Mouse (Mus musculus) stomach, embryonic 16.5 days (tissue): ENCODE results near the gene Nox3. TPM values are rescaled to one million over a fixed set of nuclear protein-coding genes. Genes with fewer than 3 reads are reported as not detected.
A peak's percentile ranks its signal among the peaks of the same experiment; 100 is the strongest.

ENCODE experiments used
- ATAC-seq: fragments of 200-750 bp; cut with Nextera tagmentation; 2 replicates; pipeline ENCODE4 v1.8.0; 2017; ENCODE audit warnings: moderate number of reproducible peaks, moderate TSS enrichment; ENCODE audit not compliant: insufficient read depth, low FRiP score
- H3K27ac ChIP-seq: fragments of 300-500 bp; sonication (generic); 2 replicates; pipeline ENCODE4 v1.5.1; 2014; ENCODE audit warnings: low read length
- H3K27me3 ChIP-seq: fragments of 300-500 bp; sonication (generic); 2 replicates; pipeline ENCODE4 v1.6.1; 2014; ENCODE audit warnings: low read length, control low read depth, mixed read lengths; ENCODE audit not compliant: control insufficient read depth, insufficient read depth
- H3K36me3 ChIP-seq: fragments of 300-500 bp; sonication (generic); 2 replicates; pipeline ENCODE4 v1.6.1; 2014; ENCODE audit warnings: low read length; ENCODE audit not compliant: control insufficient read depth, insufficient read depth
- H3K4me1 ChIP-seq: fragments of 300-500 bp; sonication (generic); 2 replicates; pipeline ENCODE4 v1.6.1; 2014; ENCODE audit warnings: low read length, control low read depth, mixed read lengths; ENCODE audit not compliant: control insufficient read depth, insufficient read depth
- H3K4me2 ChIP-seq: fragments of 300-500 bp; sonication (generic); 2 replicates; pipeline ENCODE4 v1.6.1; 2014; ENCODE audit warnings: low read depth, low read length, mixed read lengths
- H3K4me3 ChIP-seq: fragments of 300-500 bp; sonication (generic); replicated peaks from 2 replicates; pipeline ENCODE4 v1.5.1; 2014; ENCODE audit warnings: mild to moderate bottlenecking, low read length
- H3K9ac ChIP-seq: fragments of 300-500 bp; sonication (generic); 2 replicates; pipeline ENCODE4 v1.6.1; 2014; ENCODE audit warnings: low read length
- H3K9me3 ChIP-seq: fragments of 300-500 bp; sonication (generic); replicated peaks from 2 replicates; pipeline ENCODE4 v1.6.1; 2016; ENCODE audit warnings: low read length, control low read depth; ENCODE audit not compliant: control insufficient read depth
- WGBS: fragments of 180-500 bp; shearing (Covaris S2); extraction: QIAGEN DNeasy Blood & Tissue Kit; methylation state at CpG from one replicate; pipeline ENCODE4 v1.1.7; 2014; 5-methylcytosine and 5-hydroxymethylcytosine counted together
- polyA plus RNA-seq: library from polyadenylated mRNA; unstranded; fragments of >200 nt; fragmentation: Nextera tagmentation; extraction: Ambion mirVana; gene quantifications from 2 replicates; pipeline ENCODE4 v1.2.1, GENCODE M21; 2015

The Nox3 gene
- polyA plus RNA-seq: not detected in 2 replicates

DNA sequence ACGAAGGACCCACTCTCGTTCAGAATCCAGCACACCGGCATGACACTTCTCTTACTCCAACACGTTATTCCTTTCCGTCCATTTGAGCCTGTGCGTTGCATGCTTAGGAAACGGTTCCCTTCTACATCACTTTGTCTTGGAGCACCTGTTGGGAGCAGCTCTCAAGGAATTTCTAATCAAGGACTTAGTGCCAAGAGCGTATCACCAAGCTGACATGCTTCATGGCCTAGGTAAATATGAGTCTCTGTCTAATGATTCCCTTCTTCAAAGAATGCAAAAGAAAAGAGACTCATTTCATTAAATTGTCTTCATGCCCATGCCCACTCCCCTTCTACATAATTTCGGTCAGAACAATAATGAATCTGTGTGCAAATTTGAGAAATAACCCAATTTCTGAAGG lies at the start of gene Nox3:
Gene Nox3, minus strand, starts transcription at position 101 of the 400 bp plus-strand sequence.
- 90% methylated on average over 9 of the region's 9 CpGs for WGBS
- H3K4me1 ChIP-seq: no peaks in the 10 kb centered on the region
- H3K9ac ChIP-seq: no peak within 1 kb of the TSS
- no peaks in the 10 kb centered on the region for H3K27me3 ChIP-seq
- no peak for ATAC-seq
- no peaks in the 10 kb centered on the region for H3K9me3 ChIP-seq
- H3K4me2 ChIP-seq: no peak within 1 kb of the TSS
- no peaks in the 10 kb centered on the region for H3K36me3 ChIP-seq
- H3K27ac ChIP-seq: no peak within 1 kb of the TSS
- no peak within 1 kb of the TSS for H3K4me3 ChIP-seq

DNA sequence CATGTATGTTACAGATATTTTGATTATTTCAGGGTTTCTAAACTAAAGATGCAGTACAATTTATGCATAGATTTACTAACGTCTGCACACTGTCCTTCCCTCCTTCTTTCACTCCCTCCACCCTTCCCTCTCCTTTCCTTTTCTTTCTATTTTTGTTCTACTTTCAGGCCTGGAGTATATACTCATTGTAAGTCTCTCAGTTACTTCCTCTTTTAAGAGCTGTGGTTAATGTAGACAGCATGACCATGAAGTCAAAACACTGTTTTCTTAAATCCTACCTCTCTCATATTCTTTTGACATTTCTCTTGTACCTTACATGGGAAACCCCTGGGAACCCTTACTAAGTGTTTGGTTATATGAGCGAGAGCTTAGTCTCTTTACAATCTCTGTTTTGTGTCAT lies 48.3 kb upstream of the Nox3 start:
- Histone ChIP-seq H3K27me3 (no peaks in the 10 kb centered on the region), H3K4me2 (no peak overlapping the region), H3K27ac (no peak overlapping the region), H3K9me3 (no peaks in the 10 kb centered on the region), H3K9ac (no peak overlapping the region), H3K36me3 (no peaks in the 10 kb centered on the region), H3K4me3 (no peak overlapping the region), H3K4me1 (no peaks in the 10 kb centered on the region)
- 55% methylated on average over 2 of the region's 2 CpGs for WGBS
- ATAC-seq: no peak

DNA sequence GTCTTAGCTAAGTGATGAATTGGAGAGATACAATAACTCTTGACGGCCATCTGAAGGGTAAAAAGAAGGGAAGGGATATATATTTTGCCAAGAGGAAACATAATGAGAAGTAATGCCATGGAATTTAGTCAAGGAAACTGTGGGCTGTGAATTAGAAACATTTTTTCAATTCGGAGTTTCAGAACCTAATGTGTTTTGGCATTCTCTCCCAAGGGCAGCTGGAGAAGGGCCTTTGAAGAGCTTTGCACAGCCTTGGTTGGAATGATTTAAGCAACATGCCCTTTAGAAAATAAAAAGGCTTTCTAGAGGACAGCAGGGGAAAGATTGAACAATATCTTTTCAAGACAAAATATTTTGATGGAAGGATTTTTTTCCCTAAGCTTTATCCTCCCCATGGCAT lies 40.9 kb upstream of the Nox3 start:
- ATAC-seq: no peak
- Histone ChIP-seq H3K4me1 (no peaks in the 10 kb centered on the region), H3K27ac (no peak overlapping the region), H3K27me3 (no peaks in the 10 kb centered on the region), H3K4me2 (no peak overlapping the region), H3K36me3 (no peaks in the 10 kb centered on the region), H3K9ac (no peak overlapping the region), H3K4me3 (no peak overlapping the region), H3K9me3 (no peaks in the 10 kb centered on the region)
- 61% methylated on average over 2 of the region's 2 CpGs for WGBS

DNA sequence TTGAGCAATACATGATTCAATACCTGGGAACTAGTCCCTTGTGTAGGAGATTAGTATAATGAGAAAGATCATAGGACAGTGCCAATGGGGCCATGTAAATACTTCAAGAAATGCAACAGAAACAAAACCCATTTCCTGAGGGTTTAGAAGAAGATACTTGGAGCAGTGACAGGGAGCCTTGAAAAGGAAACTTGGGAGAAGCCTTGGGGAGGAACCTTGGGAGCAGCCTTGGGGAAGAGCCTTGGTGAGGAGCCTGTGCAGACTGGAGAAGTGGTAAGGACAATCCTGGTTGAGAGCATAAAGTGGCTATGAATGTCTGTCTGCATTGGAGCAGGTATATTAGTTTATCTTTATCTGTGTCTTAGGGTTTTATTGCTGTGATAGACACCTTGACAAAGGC lies 38.2 kb upstream of the Nox3 start:
- H3K27me3 ChIP-seq: no peaks in the 10 kb centered on the region
- H3K4me3 ChIP-seq: no peak overlapping the region
- no peak overlapping the region for H3K27ac ChIP-seq

DNA sequence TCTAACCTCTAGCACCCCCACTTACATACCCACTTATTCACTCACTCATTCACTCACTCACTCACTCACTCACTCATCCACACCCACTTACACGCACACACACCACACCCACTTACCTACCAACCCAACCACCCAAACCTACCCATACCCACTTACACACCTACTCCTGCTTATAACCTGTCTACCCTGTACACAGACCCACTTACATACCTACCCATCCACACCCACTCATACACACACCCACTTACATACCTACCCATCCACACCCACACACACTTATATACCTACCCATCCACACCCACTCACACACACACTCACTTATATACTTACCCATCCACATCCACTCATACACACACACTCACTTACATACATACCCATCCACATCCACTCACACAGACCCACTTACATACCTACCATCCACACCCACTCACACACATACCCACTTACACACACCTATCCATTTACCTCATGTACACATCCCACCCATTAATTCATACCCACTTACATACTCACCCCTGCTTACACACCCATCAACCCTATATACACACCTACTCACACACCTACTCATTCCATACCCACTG lies 9.4 kb upstream of the Nox3 start:
- Histone ChIP-seq H3K36me3 (no peaks in the 10 kb centered on the region), H3K4me1 (no peaks in the 10 kb centered on the region), H3K9ac (no peak overlapping the region), H3K27ac (no peak overlapping the region), H3K4me3 (no peak overlapping the region), H3K4me2 (no peak overlapping the region), H3K9me3 (no peaks in the 10 kb centered on the region), H3K27me3 (no peaks in the 10 kb centered on the region)
- WGBS: 90% methylated on average over 1 of the region's 1 CpGs
- ATAC-seq: peak; percentile 33; the same call in 1 of the 2 replicates

More for the DNA sequence above, 38.2 kb upstream of the Nox3 start:
- H3K36me3 ChIP-seq: no peaks in the 10 kb centered on the region
- H3K9me3 ChIP-seq: no peaks in the 10 kb centered on the region
- no peak overlapping the region for H3K9ac ChIP-seq
- H3K4me2 ChIP-seq: no peak overlapping the region
- H3K4me1 ChIP-seq: no peaks in the 10 kb centered on the region
- ATAC-seq: no peak

DNA sequence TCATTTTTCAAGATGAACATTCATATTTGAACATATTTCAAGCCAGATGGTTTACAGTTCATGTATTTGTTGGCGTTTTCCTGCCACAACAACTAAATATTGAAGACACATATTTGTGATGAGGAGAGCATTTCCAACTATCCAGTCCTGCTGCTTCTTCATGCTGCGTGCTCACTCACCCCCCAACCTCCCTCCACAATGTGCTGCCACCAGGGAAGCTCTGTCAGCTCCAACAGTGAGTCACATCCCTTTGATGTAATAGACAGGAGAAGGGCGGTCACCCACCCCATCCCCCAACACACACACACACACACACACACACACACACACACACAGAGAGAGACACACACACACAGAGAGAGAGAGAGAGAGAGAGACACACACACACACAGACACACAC lies 6.3 kb upstream of the Nox3 start:
- Histone ChIP-seq H3K9ac (no peak overlapping the region), H3K4me3 (no peak overlapping the region), H3K4me2 (no peak overlapping the region), H3K27ac (no peak overlapping the region), H3K27me3 (no peaks in the 10 kb centered on the region), H3K36me3 (no peaks in the 10 kb centered on the region), H3K9me3 (no peaks in the 10 kb centered on the region), H3K4me1 (no peaks in the 10 kb centered on the region)
- WGBS: 50% methylated on average over 3 of the region's 3 CpGs
- ATAC-seq: no peak

DNA sequence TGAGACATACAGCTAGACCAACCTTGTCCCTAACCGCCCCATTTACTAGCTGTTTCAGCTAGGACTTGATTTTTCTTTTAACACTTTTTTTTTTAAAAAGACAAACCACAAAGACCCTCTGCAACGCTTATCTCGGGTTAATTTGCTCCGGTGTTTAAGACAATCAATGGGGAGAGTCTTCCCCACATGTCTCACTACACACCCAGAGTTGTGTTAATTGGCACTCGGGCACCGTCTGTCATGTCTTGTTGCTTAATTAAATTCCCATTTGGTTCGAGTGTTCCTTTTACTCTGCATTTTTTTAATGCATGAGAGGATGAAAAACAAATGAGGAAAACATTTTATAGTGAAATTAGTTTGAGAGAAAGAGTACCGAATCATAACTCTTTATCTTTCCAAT lies 3.2 kb downstream of the Nox3 start:
- no peak overlapping the region for H3K27ac ChIP-seq
- 72% methylated on average over 8 of the region's 8 CpGs for WGBS
- ATAC-seq: no peak
- H3K36me3 ChIP-seq: no peaks in the 10 kb centered on the region
- H3K9me3 ChIP-seq: no peaks in the 10 kb centered on the region
- H3K9ac ChIP-seq: no peak overlapping the region
- no peaks in the 10 kb centered on the region for H3K27me3 ChIP-seq
- H3K4me3 ChIP-seq: no peak overlapping the region
- no peaks in the 10 kb centered on the region for H3K4me1 ChIP-seq
- no peak overlapping the region for H3K4me2 ChIP-seq

DNA sequence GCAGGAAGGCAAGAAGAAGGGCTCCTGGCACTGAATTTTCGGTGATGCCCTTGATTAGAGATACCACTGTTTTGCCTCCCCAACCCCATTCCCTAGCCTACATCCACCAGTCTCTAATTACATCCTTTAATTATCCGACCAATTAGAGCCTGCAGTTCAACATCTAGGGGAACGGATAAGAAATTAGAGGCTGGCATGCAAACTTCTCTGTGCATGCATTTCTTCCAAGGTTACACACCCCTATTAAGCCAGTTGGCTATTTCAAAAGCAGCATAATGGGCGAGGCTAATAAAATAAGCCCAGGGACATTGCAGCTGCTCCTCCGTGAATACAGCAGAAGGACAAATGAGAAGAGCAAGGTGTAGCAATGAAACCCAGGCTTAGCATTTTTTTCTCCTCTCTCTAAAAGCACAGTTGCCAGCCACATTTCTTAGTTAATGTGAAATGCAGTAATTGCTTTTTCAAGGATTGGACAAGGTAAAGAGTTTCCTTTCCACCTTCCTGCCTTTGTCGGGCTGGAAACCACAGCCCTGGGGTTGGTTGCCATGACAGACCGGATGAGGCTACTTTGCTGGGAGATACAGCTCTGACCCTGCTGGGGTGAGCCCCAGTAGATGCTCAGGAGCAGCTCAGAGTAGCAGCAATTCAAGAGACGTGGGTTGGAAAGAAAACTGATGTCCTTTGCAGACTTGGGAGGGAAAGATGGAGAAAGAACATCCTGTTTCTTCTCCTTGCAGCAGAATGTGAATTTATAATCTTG lies 5.4 kb downstream of the Nox3 start:
- no peak overlapping the region for H3K4me3 ChIP-seq
- H3K9ac ChIP-seq: no peak overlapping the region

DNA sequence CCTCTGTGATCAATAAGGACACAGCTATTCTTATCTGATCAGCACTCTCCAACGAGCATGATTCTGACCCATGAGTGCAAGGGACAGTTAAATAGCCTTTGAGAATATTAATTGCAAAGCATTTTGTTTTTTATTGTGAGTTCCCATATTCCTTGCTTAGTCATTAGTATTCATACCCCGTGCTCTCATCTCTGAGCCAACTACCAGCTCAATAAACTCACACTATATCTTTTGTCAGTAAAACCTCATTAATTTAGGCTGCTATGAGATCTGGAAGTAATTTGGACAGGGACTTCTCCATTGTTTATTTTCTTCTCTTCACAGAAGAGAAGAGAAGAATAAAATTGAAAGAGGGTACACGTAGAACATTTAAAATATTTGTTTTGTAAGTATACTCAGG lies 12.4 kb downstream of the Nox3 start:
- Histone ChIP-seq H3K4me1 (no peaks in the 10 kb centered on the region), H3K4me3 (no peak overlapping the region), H3K9me3 (no peaks in the 10 kb centered on the region), H3K36me3 (no peaks in the 10 kb centered on the region), H3K27ac (no peak overlapping the region), H3K4me2 (no peak overlapping the region), H3K9ac (no peak overlapping the region), H3K27me3 (no peaks in the 10 kb centered on the region)
- ATAC-seq: no peak
- 45% methylated on average over 3 of the region's 3 CpGs for WGBS

More for the DNA sequence above, 5.4 kb downstream of the Nox3 start:
- 67% methylated on average over 8 of the region's 8 CpGs for WGBS
- Histone ChIP-seq H3K27me3 (no peaks in the 10 kb centered on the region), H3K4me2 (no peak overlapping the region), H3K4me1 (no peaks in the 10 kb centered on the region), H3K9me3 (no peaks in the 10 kb centered on the region), H3K27ac (no peak overlapping the region), H3K36me3 (no peaks in the 10 kb centered on the region)
- ATAC-seq: no peak
